Mouse (Mus musculus): ENCODE results near the gene Fam53b. TPM values are rescaled to one million over a fixed set of nuclear protein-coding genes. Genes with fewer than 3 reads are reported as not detected.
A peak's percentile ranks its signal among the peaks of the same experiment; 100 is the strongest.
"Not testable (repeated sequence)": the region's sequence is repeated elsewhere in the genome, so short reads cannot be mapped to it uniquely, and the experiment has no call there.

The Fam53b gene
- total RNA-seq, 2 experiments from 2014 or later: 41.2 to 71.7 TPM

DNA sequence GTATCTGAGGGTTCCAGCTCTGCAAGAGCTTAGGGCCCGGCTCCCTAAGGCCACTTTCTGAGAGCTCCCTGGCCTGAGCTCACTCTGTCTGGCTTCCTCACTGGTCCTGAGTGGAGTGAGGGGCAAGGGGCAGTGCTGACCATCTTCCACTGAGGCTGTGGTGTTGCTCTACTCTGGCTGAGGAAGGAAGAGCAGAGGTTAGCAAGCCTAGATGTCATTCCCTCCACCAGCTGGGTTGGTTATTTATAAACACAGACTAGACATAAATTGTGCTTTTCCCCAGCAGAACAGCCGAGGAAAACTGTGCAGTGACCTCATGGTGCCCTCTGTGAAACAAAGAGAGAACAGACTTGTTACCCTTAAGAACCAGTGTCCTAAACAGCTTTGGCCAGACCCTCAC is 125.8 kb downstream of the Fam53b start:
- no peak for DNase-seq (ENCODE audit: low spot score in 2 of 2)

DNA sequence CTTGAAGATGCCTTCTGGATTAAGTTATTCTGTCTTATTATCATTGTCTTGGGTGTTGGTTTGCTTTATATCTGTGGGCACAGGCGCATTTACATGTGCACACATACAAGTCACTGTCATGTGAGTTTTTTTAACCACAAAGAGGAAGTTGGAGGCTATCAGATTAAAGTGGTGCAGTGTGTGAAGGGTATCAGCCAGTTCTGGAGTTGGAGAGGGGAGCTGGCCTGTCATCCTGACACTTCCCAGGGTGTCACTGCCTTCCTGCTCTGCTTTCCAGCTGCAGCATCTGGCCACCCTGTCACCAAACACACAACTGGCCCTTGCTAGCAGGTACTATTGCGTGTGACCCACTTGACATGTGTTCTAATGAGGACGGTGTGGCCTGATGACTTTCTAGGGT is 127.2 kb downstream of the Fam53b start:
- DNase-seq (ENCODE audit: low spot score in 2 of 2): no peak

DNA sequence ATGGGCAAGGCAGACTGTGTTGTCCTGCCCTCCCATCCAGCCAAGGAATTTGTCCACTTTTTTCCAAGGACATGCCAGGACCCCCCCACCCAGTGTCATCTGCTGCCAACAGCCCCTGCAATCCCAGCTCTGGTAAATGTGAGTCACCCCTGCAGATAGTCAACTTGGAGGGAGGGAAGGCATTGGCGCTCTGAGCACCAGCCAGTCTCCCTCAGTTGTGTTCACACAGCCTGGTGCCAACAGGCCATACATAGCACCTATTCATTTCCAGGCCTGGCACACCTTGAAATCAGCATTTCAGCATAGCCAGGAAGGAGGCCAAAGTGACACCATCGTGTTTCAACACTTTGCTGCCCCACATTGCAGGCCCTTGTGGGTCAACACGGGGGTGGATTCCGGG is 129.8 kb downstream of the Fam53b start:
- no peak for DNase-seq (ENCODE audit: low spot score in 2 of 2)

DNA sequence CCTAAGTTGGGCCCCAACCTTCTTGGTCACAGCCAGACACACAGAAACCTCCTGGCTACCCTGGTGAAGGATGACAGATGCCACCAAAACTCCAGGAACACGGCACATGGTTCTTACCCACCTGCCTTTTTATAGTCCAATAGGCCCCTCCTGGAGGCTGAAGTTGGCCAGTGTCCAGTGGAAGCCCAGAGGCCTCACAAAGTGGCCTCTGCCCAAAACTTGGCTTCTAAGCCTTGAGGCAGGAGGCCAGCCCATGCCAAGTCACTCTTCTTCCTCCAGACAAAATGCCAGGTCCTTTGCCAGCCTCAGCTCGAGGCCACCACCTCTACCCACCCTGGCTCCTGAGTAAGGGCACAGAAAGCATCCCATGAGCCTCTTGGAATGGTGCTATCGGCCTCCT is 130.8 kb downstream of the Fam53b start:
- no peak for DNase-seq (ENCODE audit: low spot score in 2 of 2)

DNA sequence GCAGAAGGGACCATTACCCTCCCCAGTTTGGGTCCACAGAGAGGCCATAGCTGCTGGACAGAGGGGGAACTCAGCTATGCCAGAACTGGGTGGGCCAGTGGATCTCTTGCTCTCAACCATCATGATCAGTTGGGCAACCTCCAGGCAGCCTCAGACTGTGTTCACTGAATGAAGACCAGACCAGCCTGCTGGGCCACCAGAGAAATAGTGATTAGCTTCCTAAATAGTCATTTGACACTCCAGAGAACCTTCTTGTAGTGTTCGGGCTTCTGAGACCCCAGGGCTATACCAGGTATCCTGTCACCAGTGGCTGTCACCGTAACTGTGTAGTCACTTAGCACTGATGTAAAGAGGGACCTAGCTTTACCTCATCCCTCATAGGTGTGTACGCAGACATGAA is 131.3 kb downstream of the Fam53b start:
- DNase-seq (ENCODE audit: low spot score in 2 of 2): no peak

DNA sequence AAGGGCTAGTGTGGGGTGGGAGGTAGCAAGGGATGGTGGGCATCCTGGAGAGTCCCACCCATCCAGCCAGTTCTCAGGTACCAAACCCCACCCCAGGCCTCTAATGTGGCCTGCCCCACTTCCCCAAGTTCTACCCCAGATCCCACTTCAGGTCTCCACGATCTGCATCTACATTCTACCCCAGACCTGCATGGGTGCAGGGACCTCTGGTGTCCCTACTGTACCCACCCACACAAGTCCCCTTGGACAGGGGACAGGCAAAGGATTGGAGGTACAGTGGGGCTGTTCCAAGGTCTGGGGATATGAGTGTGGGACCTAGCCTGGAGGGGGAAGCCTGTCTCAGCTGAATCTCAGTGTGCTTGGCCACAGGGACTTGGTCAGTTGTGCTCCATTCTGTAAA is 131.9 kb downstream of the Fam53b start:
- DNase-seq (ENCODE audit: low spot score in 2 of 2): no peak

DNA sequence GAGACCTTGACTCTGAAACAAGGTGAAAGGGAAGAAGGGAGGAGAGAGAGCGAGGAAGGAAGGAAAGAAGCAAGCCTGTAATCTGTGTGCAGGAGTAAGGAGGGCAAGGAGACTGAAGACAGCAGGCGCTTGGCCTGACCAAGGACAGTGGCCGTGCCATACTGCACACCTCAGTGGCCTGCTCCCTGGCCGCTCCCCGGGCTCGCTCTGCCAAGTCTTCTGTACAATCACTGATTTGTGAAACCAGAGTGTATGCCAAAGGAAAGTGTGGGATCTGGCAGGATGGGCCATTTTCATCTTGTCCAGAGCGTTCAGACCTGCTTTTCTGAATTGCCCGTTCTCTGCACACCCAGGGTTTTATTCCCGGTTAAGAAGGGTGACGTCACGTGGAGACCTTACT is 132.4 kb downstream of the Fam53b start:
- DNase-seq (ENCODE audit: low spot score in 2 of 2): no peak

DNA sequence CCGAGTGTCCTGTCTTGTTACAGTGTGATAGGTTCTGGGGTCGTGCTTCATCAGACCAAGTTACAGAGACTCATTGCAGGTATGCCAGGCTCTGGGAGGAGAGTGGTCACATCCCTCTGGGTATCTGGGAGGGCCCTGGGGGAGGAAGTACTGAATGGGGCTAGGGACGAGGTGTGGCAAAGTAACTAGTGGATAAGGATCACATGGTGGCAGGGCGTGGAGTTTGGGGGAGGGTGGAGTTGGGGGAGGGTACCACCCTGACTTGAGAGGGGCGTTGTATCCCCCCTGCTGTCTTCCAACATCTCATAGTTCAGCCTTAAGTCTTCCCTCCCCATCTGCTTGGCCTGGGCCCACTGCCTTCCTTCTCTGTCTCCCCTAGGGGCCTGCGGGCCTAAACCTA is 134.1 kb downstream of the Fam53b start:
- DNase-seq (ENCODE audit: low spot score in 2 of 2): no peak

DNA sequence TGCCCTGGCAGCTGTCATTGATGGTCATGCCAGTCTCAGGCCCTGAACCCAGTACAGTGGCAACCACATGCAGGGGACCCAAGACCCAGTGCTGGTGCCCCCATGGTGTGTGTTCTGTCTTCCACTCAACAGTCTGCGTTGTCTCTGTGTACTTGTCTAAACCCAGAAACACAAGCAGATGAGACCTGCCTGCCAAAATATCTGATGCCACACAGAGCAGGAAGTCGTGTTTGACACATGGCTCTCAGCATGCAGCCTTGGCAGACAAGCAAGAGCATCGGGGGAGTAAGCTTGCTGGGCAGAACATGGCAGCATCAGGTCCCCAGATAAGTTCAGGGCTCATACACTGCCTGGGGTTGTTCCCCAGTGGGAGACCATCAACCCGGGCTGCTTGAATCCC is 134.6 kb downstream of the Fam53b start:
- DNase-seq (ENCODE audit: low spot score in 2 of 2): no peak

DNA sequence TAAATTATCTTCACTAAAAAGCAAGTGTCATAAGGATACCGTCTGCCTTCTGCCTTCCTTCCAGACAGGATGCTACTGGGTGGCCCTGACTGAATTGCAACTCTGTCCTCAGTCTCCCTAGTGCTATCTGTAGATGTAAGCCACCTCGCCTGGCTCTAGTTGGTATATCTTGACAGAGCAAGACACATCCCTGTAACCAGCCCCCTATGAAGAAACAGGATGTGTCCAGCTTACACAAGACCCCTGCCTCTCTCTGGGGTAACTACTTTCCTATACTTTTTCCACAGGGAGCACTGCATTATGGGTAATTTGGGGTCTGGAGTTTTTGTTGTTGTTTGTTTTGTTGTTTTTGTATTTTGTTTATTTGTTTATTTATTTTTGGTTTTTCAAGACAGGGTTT is 137.8 kb downstream of the Fam53b start:
- no peak for DNase-seq (ENCODE audit: low spot score in 2 of 2)

DNA sequence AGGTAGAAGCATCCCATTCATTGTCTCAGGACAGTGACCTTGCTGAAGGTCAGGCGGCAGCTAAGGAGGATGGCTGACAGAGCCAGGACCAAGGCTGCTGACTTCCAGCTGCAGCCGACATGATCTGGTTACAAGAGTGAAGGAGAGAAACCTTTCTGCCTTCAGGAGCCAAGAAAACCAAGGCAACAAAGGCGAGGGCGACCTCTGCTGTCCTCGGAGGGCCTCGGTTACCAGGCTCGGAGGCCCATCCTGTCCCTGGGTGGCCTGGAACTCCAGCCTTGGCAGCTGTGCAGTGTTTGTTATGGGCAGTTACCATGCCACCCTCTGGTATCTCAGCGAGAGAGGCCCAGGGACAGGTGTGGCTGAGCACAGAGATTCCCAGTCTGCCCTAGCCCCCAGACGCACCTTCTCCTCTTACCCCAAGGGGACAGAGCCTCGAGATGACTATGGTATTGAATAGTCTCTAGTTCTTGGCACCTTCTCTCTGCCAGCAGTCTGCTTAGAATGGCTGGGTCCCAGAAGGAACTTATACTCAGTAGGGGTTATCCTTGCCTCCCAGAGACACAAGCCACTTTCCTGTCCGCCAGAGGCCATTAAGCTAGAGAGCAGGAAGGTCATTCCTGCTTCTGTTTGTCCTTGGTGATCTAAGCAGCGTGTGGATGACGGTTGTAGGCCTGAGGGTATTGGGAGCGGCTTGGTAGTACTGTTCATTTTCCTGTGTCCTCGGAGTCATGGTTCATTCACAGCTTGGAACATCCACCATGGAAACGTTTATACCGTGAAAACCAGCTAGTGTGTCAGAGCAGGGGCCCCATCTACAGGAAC is 139.5 kb downstream of the Fam53b start:
- peak; percentile 27 to 51 for DNase-seq (ENCODE audit: low spot score in 2 of 2)

DNA sequence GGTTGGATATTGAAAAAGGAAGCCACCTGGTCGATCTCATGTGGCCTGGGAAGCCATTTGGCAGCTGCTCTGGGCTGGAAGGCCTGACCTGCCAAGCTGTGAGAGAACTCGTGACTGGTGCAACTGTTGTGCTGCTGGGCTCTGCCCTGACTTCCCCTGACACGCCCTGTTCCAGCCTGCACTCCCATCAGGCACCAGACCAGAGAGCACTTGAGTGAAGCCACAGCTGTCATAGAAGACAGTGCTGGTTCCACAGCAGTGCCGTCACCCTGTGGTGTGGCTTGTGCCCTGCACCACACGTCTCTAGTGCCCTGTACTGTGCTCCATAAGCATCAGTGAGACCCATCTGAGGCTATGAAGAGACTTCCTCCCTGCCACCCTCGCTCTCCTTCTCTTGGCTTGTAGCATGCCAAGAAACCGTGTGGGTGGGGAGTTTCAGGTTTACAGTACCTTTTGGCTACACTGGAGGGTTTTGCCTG is 141.2 kb downstream of the Fam53b start:
- no peak for DNase-seq (ENCODE audit: low spot score in 2 of 2)

DNA sequence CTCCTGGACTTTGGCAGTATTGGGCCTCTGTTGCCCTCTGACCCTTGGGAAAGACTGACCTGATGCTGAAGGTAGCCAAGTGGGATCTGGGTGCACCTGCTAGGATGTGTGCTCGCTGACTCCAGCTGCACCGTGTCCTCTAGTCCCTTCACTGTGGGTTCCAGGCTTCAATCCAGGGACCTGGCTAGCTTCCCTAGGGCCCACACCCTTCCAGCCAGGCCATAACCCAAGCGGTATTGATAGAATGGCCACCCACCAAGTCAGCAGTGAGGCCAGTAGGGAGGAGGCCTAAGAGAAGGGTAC is 142.9 kb downstream of the Fam53b start:
- DNase-seq (ENCODE audit: low spot score in 2 of 2): no peak

DNA sequence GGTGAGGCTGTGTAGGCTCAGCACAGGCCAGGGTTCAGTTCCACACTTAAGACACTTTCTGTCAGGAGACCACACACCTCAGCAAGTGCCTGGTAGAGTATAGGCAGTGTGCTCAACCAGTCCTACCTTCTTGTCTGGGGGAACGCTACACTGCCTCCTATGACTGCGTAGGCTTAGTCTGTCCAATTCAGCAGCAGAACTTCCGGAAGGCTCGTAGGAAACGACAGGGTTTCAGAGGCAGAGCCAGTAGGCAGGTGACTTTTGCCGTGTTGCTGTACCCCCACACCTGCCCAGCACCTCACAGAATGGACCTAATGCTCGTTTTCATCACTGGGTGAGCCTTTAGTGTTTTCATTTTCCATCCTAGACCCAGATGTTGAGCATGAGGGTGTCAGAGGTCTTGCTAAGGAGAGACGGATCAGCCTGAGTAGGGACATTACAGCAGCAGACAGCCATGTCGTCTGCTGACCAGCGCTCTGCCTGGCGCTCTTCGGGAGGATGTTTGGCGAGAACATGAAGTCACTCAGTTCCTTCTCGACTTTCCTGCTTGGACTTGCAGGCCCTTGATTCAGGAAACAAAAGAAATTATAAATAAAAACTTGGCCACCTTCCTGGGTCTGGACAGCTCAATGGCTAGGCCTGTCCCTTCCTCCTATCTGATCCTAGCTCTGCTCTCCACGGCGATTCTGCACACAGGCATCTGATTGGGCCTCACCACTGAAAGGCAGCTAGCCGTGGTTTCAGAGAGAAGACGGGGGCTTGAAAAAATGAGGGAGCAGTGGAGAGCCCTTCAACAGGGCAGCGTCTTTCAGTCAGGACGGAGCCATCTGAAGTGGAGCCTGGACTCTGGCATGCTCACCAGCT is 143.5 kb downstream of the Fam53b start:
- DNase-seq (ENCODE audit: low spot score in 2 of 2): no peak

DNA sequence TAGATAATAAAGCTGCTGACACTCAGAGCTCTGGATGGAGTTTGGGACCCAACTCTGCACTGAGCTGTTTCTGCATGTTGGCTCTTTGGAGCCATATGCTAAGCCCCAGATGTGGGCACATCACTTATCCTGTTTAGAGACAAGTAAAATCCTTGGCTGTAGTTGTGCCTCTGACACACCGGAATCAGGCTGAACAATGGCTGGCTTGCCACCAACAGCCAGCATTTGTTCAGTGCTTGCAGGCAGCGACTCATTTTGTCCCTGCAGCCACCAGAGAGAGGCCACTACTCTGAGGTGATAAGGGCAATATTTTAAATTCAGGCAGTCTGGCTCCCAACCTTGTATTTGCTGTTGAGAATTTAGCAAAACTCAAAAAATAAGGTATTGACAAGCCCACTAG is 145.1 kb downstream of the Fam53b start:
- DNase-seq (ENCODE audit: low spot score in 2 of 2): no peak

DNA sequence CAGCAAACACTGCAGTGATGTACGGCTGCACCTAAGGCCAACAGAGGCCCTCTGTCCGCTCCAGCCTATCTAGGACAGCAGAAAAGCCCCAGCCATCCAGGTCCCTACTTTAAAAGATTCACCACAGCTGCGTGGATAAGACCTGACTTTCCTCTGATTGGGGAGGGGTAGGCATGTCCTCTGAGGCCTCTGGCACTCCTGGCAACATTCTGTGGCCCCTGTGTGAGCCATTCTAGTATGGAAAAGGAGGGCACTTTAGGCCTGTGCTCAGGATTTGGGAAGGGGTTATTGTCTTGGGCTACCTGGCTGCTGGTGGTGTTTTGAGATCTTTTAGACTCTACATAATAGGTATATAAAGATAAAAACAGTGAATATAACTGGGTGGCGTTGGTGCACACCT is 147.2 kb downstream of the Fam53b start:
- DNase-seq (ENCODE audit: low spot score in 2 of 2): no peak

DNA sequence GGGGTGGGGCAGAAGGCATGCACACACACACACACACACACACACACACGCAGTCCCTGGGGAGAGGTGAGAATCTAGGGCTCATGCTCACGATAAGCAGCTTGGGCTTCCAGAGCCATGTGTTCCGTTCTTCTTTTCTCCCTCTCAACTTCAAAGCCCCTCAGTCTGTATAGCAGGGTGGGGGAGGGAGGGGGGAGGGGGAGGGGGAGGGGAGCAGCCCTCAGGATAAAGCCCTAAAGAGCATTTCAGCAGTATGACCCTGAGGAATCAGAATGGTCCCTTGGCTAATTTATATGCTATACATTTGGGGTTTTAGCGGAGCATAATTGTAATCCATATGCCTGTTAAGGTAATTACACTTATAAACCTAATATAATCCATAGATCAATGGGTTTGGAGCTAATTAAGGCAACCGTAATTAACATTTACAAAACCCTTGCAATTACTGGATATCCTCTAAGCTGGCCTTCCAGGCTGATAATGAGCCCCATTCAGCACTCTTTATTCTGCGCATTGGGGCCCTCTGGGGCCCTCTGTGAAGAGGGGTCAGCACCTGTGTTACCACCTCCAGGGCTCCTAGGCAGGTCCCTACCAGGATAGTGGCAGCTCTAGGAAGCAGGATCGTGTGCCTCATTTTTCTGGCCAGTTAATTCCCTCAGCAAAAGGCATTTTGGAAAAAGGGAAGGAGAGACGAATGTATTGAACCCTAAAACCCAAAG is 147.9 kb downstream of the Fam53b start:
- no peak for DNase-seq (ENCODE audit: low spot score in 2 of 2)

DNA sequence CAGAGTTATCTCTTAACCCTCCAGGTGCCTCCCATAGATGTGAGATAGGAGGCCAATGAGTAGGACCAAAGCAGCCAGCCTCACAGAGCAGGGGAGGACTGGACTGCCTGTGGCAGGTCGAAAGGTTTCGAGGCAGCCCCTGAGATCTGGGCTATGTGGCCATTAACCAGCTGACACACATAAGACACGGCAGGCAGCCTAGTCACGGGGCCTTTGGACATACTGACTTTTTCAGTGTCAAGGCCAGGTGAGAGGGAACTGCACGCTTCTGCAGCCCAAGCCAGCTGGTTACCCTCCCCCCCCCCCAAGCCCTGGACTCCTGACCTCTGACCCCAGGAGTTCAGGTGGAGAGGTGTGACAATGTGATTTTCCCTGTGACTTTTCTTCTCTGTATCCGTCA is 148.9 kb downstream of the Fam53b start:
- DNase-seq (ENCODE audit: low spot score in 2 of 2): no peak

DNA sequence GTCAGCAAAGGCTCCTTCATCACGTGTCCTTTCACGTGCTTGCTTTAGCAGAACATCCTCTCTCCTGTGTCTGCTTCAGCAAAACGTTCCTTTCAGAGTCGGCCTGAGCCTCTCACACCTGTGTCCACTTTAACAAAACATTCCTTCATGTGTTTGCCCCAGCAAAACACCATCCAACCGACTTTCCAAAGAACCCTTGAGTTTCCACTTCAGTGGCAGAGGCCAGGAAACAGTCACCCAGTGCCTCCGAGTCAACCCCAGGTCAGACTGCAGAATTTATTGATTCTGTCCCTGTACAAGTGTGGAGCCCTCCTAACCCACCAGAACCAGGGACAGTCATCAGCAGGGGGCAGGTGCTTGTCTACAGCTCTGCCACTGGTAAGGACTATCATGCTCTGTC is 150.9 kb downstream of the Fam53b start:
- DNase-seq (ENCODE audit: low spot score in 2 of 2): not testable (repeated sequence)

Data from adrenal gland, adult 18-20 months (tissue).